Mouse (Mus musculus) stomach, embryonic 14.5 days (tissue): ENCODE data around the gene Zfp775. TPM values are rescaled to one million over a fixed set of nuclear protein-coding genes. Genes with fewer than 3 reads are reported as not detected.
A peak's percentile ranks its signal among the peaks of the same experiment; 100 is the strongest.

ENCODE experiments used
- ATAC-seq: fragments of 200-750 bp; cut with Nextera tagmentation; 2 replicates; pipeline ENCODE4 v1.8.0; 2017; ENCODE audit warnings: low read depth, moderate TSS enrichment; ENCODE audit not compliant: insufficient number of reproducible peaks, insufficient read depth, low FRiP score
- H3K27ac ChIP-seq: fragments of 300-500 bp; sonication (generic); 2 replicates; pipeline ENCODE4 v1.5.1; 2014; ENCODE audit warnings: mild to moderate bottlenecking, low read length, moderate library complexity, mixed read lengths
- H3K27me3 ChIP-seq: fragments of 300-500 bp; sonication (generic); 2 replicates; pipeline ENCODE4 v1.6.1; 2014; ENCODE audit warnings: low read length, control low read depth, mixed read lengths; ENCODE audit not compliant: control insufficient read depth, insufficient read depth
- H3K36me3 ChIP-seq: fragments of 300-500 bp; sonication (generic); 2 replicates; pipeline ENCODE4 v1.6.1; 2014; ENCODE audit warnings: mild to moderate bottlenecking, control low read depth, low read length, moderate library complexity, mixed read lengths; ENCODE audit not compliant: control insufficient read depth, insufficient read depth
- H3K4me1 ChIP-seq: fragments of 300-500 bp; sonication (generic); 2 replicates; pipeline ENCODE4 v1.6.1; 2014; ENCODE audit warnings: low read length, control low read depth, mixed read lengths; ENCODE audit not compliant: control insufficient read depth, insufficient read depth
- H3K4me2 ChIP-seq: fragments of 300-500 bp; sonication (generic); replicated peaks from 2 replicates; pipeline ENCODE4 v1.6.1; 2014; ENCODE audit warnings: low read depth, low read length, control low read depth
- H3K4me3 ChIP-seq: fragments of 300-500 bp; sonication (generic); 2 replicates; pipeline ENCODE4 v1.5.1; 2014; ENCODE audit warnings: low read depth, low read length, control low read depth
- H3K9ac ChIP-seq: fragments of 300-500 bp; sonication (generic); replicated peaks from 2 replicates; pipeline ENCODE4 v1.6.1; 2014; ENCODE audit warnings: low read depth, mild to moderate bottlenecking, control low read depth, low read length, moderate library complexity, mixed read lengths
- H3K9me3 ChIP-seq: fragments of 300-500 bp; sonication (generic); 2 replicates; pipeline ENCODE4 v1.6.1; 2016; ENCODE audit warnings: low read depth, low read length, control low read depth; ENCODE audit not compliant: control insufficient read depth
- WGBS: fragments of 180-500 bp; shearing (Covaris S2); extraction: QIAGEN DNeasy Blood & Tissue Kit; methylation state at CpG from one replicate; pipeline ENCODE4 v1.1.7; 2014; 5-methylcytosine and 5-hydroxymethylcytosine counted together
- polyA plus RNA-seq: library from polyadenylated mRNA; unstranded; fragments of >200 nt; fragmentation: Nextera tagmentation; extraction: Ambion mirVana; gene quantifications from 2 replicates; pipeline ENCODE4 v1.2.1, GENCODE M21; 2014

The Zfp775 gene
- polyA plus RNA-seq, 1 experiment from 2014 or later, result 7.0 TPM

GRCm38 (mm10) chr6:48566312-48566711 lies 35.6 kb upstream of the Zfp775 start:
- 20% methylated on average over 5 of the region's 5 CpGs for WGBS
- no peak overlapping the region; the same call in 1 of the 2 replicates for H3K27ac ChIP-seq
- no peak overlapping the region for H3K4me3 ChIP-seq
- H3K27me3 ChIP-seq, result no peaks in the 10 kb centered on the region
- H3K9ac ChIP-seq, result no peak overlapping the region
- no peaks in the 10 kb centered on the region for H3K36me3 ChIP-seq
- H3K4me2 ChIP-seq, result no peak overlapping the region
- ATAC-seq, result peak; percentile 33; the same call in 1 of the 2 replicates
- peaks cover 22% of the 10 kb centered on the region; the same call in 1 of the 2 replicates for H3K4me1 ChIP-seq
- H3K9me3 ChIP-seq, result no peaks in the 10 kb centered on the region

- no peak overlapping the region for H3K4me3 ChIP-seq
- WGBS, result 60% methylated on average over 21 of the region's 21 CpGs
- H3K4me1 ChIP-seq, result peaks cover 38% of the 10 kb centered on the region; the same call in 1 of the 2 replicates
- no peaks in the 10 kb centered on the region for H3K9me3 ChIP-seq
- ATAC-seq, result no peak
- no peaks in the 10 kb centered on the region for H3K27me3 ChIP-seq
- H3K9ac ChIP-seq, result no peak overlapping the region
- no peaks in the 10 kb centered on the region for H3K36me3 ChIP-seq
- no peak overlapping the region for H3K4me2 ChIP-seq
- H3K27ac ChIP-seq, result peak overlapping the region; percentile 44; the same call in 1 of the 2 replicates
Measured at GRCm38 (mm10) chr6:48568036-48568984, 33.6 kb upstream of the Zfp775 start.

GRCm38 (mm10) chr6:48569065-48569807 lies 32.6 kb upstream of the Zfp775 start:
- ATAC-seq, result no peak
- WGBS, result 62% methylated on average over 8 of the region's 8 CpGs
- no peak overlapping the region for H3K4me3 ChIP-seq
- no peaks in the 10 kb centered on the region for H3K36me3 ChIP-seq
- no peak overlapping the region for H3K27ac ChIP-seq
- H3K4me2 ChIP-seq, result no peak overlapping the region
- no peaks in the 10 kb centered on the region for H3K27me3 ChIP-seq
- no peak overlapping the region for H3K9ac ChIP-seq
- peaks cover 39% of the 10 kb centered on the region; the same call in 1 of the 2 replicates for H3K4me1 ChIP-seq
- H3K9me3 ChIP-seq, result no peaks in the 10 kb centered on the region

- WGBS, result 95% methylated on average over 5 of the region's 5 CpGs
- Histone ChIP-seq H3K27ac (peak overlapping the region; percentile 53), H3K9me3 (no peaks in the 10 kb centered on the region), H3K9ac (no peak overlapping the region), H3K4me3 (peak overlapping the region; percentile 13; the same call in 1 of the 2 replicates), H3K36me3 (no peaks in the 10 kb centered on the region), H3K4me2 (peak overlapping the region; percentile 39), H3K4me1 (peaks cover 33% of the 10 kb centered on the region; the same call in 1 of the 2 replicates), H3K27me3 (no peaks in the 10 kb centered on the region)
- no peak for ATAC-seq
Measured at GRCm38 (mm10) chr6:48572014-48572413, 29.8 kb upstream of the Zfp775 start.

GRCm38 (mm10) chr6:48572572-48573061 lies 29.2 kb upstream of the Zfp775 start, which contains the start of gene Rarres2:
Rarres2 (minus strand) TSS chr6:48572789.
- 9% methylated on average over 6 of the region's 6 CpGs for WGBS
- peak; percentile 70 for ATAC-seq
- H3K9ac ChIP-seq, result no peak within 1 kb of the TSS

GRCm38 (mm10) chr6:48573280-48573679 lies 28.6 kb upstream of the Zfp775 start:
- Histone ChIP-seq H3K4me3 (no peak overlapping the region), H3K27ac (peak overlapping the region; percentile 53; the same call in 1 of the 2 replicates), H3K4me1 (peaks cover 35% of the 10 kb centered on the region; the same call in 1 of the 2 replicates), H3K4me2 (no peak overlapping the region), H3K9ac (no peak overlapping the region), H3K9me3 (no peaks in the 10 kb centered on the region), H3K36me3 (no peaks in the 10 kb centered on the region), H3K27me3 (no peaks in the 10 kb centered on the region)
- ATAC-seq, result peak; percentile 57; the same call in 1 of the 2 replicates
- 29% methylated on average over 10 of the region's 10 CpGs for WGBS

More at GRCm38 (mm10) chr6:48572572-48573061, 29.2 kb upstream of the Zfp775 start, which contains the start of gene Rarres2:
- no peaks in the 10 kb centered on the region for H3K9me3 ChIP-seq
- H3K4me1 ChIP-seq, result peaks cover 33% of the 10 kb centered on the region; the same call in 1 of the 2 replicates
- no peaks in the 10 kb centered on the region for H3K36me3 ChIP-seq
- H3K4me3 ChIP-seq, result peak within 1 kb of the TSS; percentile 13; the same call in 1 of the 2 replicates
- H3K4me2 ChIP-seq, result peak within 1 kb of the TSS; percentile 39
- peak within 1 kb of the TSS; percentile 53 for H3K27ac ChIP-seq
- no peaks in the 10 kb centered on the region for H3K27me3 ChIP-seq

GRCm38 (mm10) chr6:48573981-48574380 lies 27.9 kb upstream of the Zfp775 start:
- WGBS, result 71% methylated on average over 3 of the region's 3 CpGs
- no peaks in the 10 kb centered on the region for H3K36me3 ChIP-seq
- no peaks in the 10 kb centered on the region for H3K9me3 ChIP-seq
- no peak overlapping the region for H3K9ac ChIP-seq
- no peak for ATAC-seq
- H3K4me1 ChIP-seq, result peaks cover 28% of the 10 kb centered on the region; the same call in 1 of the 2 replicates
- H3K4me3 ChIP-seq, result no peak overlapping the region
- H3K27ac ChIP-seq, result peak overlapping the region; percentile 21; the same call in 1 of the 2 replicates
- no peaks in the 10 kb centered on the region for H3K27me3 ChIP-seq
- H3K4me2 ChIP-seq, result no peak overlapping the region

GRCm38 (mm10) chr6:48578736-48579135 lies 23.1 kb upstream of the Zfp775 start:
- Histone ChIP-seq H3K27me3 (no peaks in the 10 kb centered on the region), H3K9me3 (no peaks in the 10 kb centered on the region), H3K4me1 (peaks cover 9% of the 10 kb centered on the region; the same call in 1 of the 2 replicates), H3K4me2 (0 out of 2 replicates have a peak overlapping the region, but pooled peaks have one; percentile 15), H3K4me3 (no peak overlapping the region), H3K9ac (no peak overlapping the region), H3K36me3 (no peaks in the 10 kb centered on the region), H3K27ac (peak overlapping the region; percentile 56; the same call in 1 of the 2 replicates)
- 21% methylated on average over 5 of the region's 5 CpGs for WGBS
- ATAC-seq, result no peak
